Mouse (Mus musculus) liver, embryonic 15.5 days (tissue): ENCODE results near the gene Ubxn10. TPM values are rescaled to one million over a fixed set of nuclear protein-coding genes. Genes with fewer than 3 reads are reported as not detected.

ENCODE experiments used
- ATAC-seq: fragments of 200-750 bp; cut with Nextera tagmentation; 2 replicates; pipeline ENCODE4 v1.8.0; 2017; ENCODE audit warnings: moderate number of reproducible peaks, mild to moderate bottlenecking, moderate library complexity; ENCODE audit not compliant: insufficient read depth
- H3K27ac ChIP-seq: fragments of 300-500 bp; sonication (generic); replicated peaks from 2 replicates; pipeline ENCODE4 v1.5.1; 2015; ENCODE audit warnings: mild to moderate bottlenecking, inconsistent platforms
- H3K27me3 ChIP-seq: fragments of 300-500 bp; sonication (generic); 2 replicates; pipeline ENCODE4 v1.6.1; 2015; ENCODE audit warnings: mild to moderate bottlenecking, inconsistent platforms
- H3K36me3 ChIP-seq: fragments of 300-500 bp; sonication (generic); replicated peaks from 2 replicates; pipeline ENCODE4 v1.6.1; 2015; ENCODE audit warnings: moderate library complexity, mild to moderate bottlenecking, inconsistent platforms
- H3K4me1 ChIP-seq: fragments of 300-500 bp; sonication (generic); replicated peaks from 2 replicates; pipeline ENCODE4 v1.6.1; 2015; ENCODE audit warnings: inconsistent platforms
- H3K4me2 ChIP-seq: fragments of 300-500 bp; sonication (generic); 2 replicates; pipeline ENCODE4 v1.6.1; 2015; ENCODE audit warnings: moderate library complexity, mild to moderate bottlenecking, inconsistent platforms
- H3K4me3 ChIP-seq: fragments of 300-500 bp; sonication (generic); replicated peaks from 2 replicates; pipeline ENCODE4 v1.5.1; 2015; ENCODE audit warnings: mild to moderate bottlenecking, inconsistent platforms
- H3K9ac ChIP-seq: fragments of 300-500 bp; sonication (generic); 2 replicates; pipeline ENCODE4 v1.6.1; 2015; ENCODE audit warnings: moderate library complexity, mild to moderate bottlenecking, inconsistent platforms
- H3K9me3 ChIP-seq: fragments of 300-500 bp; sonication (generic); replicated peaks from 2 replicates; pipeline ENCODE4 v1.6.1; 2016; ENCODE audit warnings: inconsistent platforms
- WGBS: fragments of 180-500 bp; shearing (Covaris S2); methylation state at CpG from one replicate; pipeline ENCODE4 v1.1.7; 2015; ENCODE audit warnings: mixed read lengths; ENCODE audit not compliant: insufficient replicate concordance; 5-methylcytosine and 5-hydroxymethylcytosine counted together
- polyA plus RNA-seq: library from polyadenylated mRNA; unstranded; fragments of >200 nt; fragmentation: Nextera tagmentation; extraction: Ambion mirVana; gene quantifications from 2 replicates; pipeline ENCODE4 v1.2.1, GENCODE M21; 2015

The Ubxn10 gene
- polyA plus RNA-seq, 1 experiment from 2014 or later = 0.08 TPM

DNA sequence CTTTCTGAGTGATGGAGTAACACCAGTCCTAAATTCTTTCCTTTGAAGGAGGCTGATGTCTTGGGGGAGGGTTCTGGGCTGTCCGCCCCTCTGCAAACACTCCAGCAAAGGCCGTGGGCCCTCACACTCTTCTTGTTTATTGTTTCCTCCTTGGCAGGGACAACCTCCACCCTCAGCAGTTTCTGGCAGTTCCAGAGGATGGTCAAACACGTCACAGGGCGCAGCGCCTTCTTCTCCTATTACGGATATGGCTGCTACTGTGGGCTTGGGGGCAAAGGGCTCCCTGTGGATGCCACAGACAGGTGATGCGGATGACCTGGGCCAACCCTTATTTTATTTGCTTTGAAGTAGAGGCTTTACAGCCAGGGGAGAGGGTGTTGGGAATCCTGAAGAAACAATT, 2.9 kb downstream of the Ubxn10 start:
- Histone ChIP-seq H3K36me3 (no peaks in the 10 kb centered on the region), H3K9me3 (no peaks in the 10 kb centered on the region), H3K4me1 (no peaks in the 10 kb centered on the region), H3K9ac (no peak overlapping the region), H3K27me3 (no peaks in the 10 kb centered on the region), H3K4me3 (no peak overlapping the region), H3K4me2 (no peak overlapping the region), H3K27ac (no peak overlapping the region)
- no peak for ATAC-seq
- 56% methylated on average over 7 of the region's 7 CpGs for WGBS

DNA sequence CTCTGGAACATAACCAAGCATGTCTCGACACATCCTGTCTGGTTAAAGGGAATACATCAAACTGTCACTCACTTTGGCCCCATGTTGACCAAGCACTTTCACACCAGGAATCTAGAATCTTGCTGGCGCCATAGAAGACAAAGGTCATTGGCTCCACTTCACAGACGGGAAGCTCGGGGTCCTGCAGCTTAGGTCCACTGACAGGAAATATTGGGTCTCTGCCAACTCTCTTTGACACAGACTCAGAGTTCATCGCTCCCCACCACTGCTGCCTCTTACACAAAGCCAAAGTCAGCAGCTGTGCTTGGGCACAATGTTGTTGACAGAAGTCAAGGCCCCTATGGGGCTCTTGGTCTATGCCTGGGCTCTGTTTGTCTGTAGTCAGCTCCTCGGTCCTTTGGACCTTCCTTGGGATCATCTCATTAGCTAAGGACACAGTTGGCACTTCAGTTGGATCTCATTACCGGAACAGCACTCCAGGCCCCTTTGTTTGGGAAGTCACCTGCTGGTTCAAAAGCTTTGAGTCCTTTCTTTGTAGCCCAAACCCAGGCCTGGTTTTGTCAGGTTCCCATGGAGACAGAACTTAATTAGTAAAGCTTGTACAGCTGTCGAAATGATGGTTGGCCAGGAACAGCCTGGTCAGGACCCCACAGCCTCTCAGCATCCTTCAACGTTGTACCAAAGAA, 7.8 kb downstream of the Ubxn10 start:
- Histone ChIP-seq H3K27me3 (peaks cover 18% of the 10 kb centered on the region), H3K4me3 (no peak overlapping the region), H3K4me2 (no peak overlapping the region), H3K27ac (no peak overlapping the region), H3K9me3 (no peaks in the 10 kb centered on the region), H3K36me3 (no peaks in the 10 kb centered on the region), H3K4me1 (no peaks in the 10 kb centered on the region; the same call in 1 of the 2 replicates), H3K9ac (no peak overlapping the region)
- 0 out of 2 replicates have a peak, but pooled peaks have one; percentile 12 for ATAC-seq
- WGBS = 41% methylated on average over 9 of the region's 9 CpGs

- 42% methylated on average over 5 of the region's 5 CpGs for WGBS
- no peaks in the 10 kb centered on the region for H3K9me3 ChIP-seq
- no peak overlapping the region for H3K27ac ChIP-seq
- no peak overlapping the region for H3K4me2 ChIP-seq
- ATAC-seq = no peak
- H3K4me3 ChIP-seq = no peak overlapping the region
- no peak overlapping the region for H3K9ac ChIP-seq
- H3K4me1 ChIP-seq = no peaks in the 10 kb centered on the region; the same call in 1 of the 2 replicates
- no peaks in the 10 kb centered on the region for H3K36me3 ChIP-seq
- H3K27me3 ChIP-seq = peaks cover 23% of the 10 kb centered on the region
Measured at GRCm38 (mm10) chr4:138725751-138726150, 11.2 kb downstream of the Ubxn10 start.

DNA sequence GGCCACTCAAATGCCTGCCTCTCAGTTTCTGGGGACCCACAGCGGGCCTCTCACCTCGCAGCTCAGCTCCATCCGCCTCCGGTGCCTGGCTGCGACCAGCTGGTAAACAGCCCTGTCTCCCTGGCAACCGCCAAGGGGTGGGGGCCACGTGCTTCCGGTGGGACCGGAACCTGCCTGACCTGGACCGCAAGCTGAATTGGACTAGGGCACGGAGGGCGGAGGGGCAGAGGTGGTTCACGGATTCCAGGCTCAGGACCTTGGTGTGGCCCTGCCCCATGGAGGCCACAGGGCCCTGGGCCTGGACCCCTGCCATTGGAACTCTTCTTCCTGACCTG, 11.9 kb downstream of the Ubxn10 start:
- H3K4me1 ChIP-seq = no peaks in the 10 kb centered on the region; the same call in 1 of the 2 replicates
- no peak overlapping the region for H3K9ac ChIP-seq
- no peak overlapping the region for H3K4me2 ChIP-seq
- H3K4me3 ChIP-seq = no peak overlapping the region
- no peaks in the 10 kb centered on the region for H3K9me3 ChIP-seq
- H3K27me3 ChIP-seq = peaks cover 23% of the 10 kb centered on the region
- H3K27ac ChIP-seq = no peak overlapping the region
- WGBS = 2% methylated on average over 13 of the region's 13 CpGs
- ATAC-seq = peak; percentile 54
- H3K36me3 ChIP-seq = no peaks in the 10 kb centered on the region

DNA sequence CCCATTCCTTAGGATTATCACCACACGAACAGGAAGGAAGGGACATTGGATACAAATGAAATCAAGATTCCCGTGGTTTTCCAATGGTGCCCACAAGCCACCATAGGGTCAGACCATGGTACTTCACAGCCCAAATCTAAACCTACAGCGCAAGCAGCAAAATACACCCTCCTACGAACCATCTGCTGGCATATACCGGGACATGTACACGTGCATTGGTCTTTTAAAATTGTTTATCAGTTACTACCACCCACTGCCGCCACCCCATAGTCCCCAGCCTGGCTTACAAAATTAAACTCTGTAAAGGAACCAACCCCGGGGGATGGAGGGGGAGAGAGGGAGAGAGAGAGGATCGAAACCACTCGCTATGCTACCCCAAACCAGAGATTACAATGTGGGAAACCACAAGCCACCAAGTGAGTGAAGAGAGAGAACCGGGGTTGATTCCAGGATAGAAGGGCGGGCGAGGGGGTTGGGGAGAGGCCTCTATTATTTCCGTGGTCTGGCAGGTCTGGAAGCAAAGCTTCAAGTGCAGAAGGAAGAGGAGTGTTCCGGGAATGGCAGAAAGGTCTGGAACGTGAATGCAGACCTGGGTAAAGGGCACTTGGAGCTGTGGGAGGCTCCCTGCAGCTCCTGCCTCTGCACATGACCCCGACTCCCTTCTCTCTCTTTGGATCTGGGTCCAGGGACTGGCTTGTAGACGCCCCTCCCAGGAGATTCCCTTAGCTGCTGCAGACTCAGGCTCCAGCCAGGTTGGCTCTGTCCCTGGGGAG, 12.4 kb downstream of the Ubxn10 start, which contains the start of gene Pla2g2c:
Pla2g2c (plus strand) TSS at position 439 of the 773 bp plus-strand sequence.
- no peaks in the 10 kb centered on the region for H3K36me3 ChIP-seq
- no peak within 1 kb of the TSS for H3K4me3 ChIP-seq
- ATAC-seq = no peak
- peaks cover 23% of the 10 kb centered on the region for H3K27me3 ChIP-seq
- H3K4me2 ChIP-seq = no peak within 1 kb of the TSS
- no peak within 1 kb of the TSS for H3K9ac ChIP-seq
- no peaks in the 10 kb centered on the region; the same call in 1 of the 2 replicates for H3K4me1 ChIP-seq
- H3K27ac ChIP-seq = no peak within 1 kb of the TSS
- 14% methylated on average over 18 of the region's 18 CpGs for WGBS
- H3K9me3 ChIP-seq = no peaks in the 10 kb centered on the region

DNA sequence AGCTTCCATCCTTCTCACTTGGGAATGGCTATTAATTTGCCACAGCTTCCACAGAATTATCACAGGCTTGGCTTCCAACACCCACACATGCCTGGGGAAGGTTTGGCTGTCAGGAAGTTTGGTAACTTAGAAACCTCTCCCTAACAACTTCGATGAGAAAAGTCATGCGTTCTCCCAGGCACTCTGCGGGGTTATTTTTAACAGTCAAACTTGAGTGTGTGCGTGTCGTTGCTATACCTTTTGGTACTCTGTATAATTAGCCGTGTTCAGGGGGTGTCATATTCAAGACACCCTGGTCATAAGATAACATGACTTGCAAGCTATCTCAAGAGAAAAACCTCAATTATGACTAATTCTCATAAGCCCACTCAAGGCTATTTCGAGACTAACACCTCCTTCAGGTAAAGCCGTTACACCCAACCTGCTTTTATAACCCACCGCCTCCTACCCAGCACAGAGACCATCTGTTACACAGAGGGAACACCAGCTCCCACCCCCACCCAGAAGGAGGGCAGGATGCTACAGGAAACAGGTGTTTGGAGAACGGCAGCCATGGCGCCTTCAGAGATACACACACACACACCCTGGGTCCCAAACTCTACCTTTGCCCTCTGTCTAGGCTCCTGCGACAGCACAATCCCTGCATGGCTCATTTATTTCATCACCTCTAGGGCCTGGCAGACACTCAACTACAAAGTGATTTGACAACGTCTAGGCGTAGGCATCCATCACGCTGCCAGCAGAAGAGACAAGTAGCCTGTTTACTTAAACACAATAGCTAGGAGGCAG, 13.3 kb downstream of the Ubxn10 start:
- Histone ChIP-seq H3K9ac (no peak overlapping the region), H3K36me3 (no peaks in the 10 kb centered on the region), H3K27ac (no peak overlapping the region), H3K4me3 (no peak overlapping the region), H3K27me3 (peaks cover 23% of the 10 kb centered on the region), H3K4me1 (no peaks in the 10 kb centered on the region; the same call in 1 of the 2 replicates), H3K4me2 (no peak overlapping the region), H3K9me3 (no peaks in the 10 kb centered on the region)
- WGBS = 37% methylated on average over 15 of the region's 15 CpGs
- ATAC-seq = no peak

DNA sequence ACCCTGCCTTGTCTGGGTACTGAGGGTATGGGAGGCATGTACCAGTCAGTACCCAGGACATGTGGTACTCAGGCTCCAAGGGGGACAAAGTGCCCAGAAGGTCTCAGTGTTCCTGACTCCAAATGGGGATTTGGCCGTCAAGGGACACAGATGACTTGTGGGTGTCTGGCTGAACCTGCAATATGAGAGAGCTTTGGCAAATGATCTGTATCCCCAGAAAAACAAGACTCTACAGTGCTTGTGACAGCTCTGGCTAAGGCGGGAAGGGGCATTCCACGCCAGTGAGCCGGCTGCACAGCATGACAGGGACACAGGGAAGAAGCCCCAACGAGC, 17.7 kb downstream of the Ubxn10 start:
- H3K4me1 ChIP-seq = no peaks in the 10 kb centered on the region
- H3K4me3 ChIP-seq = no peak overlapping the region
- H3K27me3 ChIP-seq = peaks cover 5% of the 10 kb centered on the region; the same call in 1 of the 2 replicates
- no peak overlapping the region for H3K9ac ChIP-seq
- ATAC-seq = no peak
- no peak overlapping the region for H3K27ac ChIP-seq
- 62% methylated on average over 5 of the region's 5 CpGs for WGBS
- H3K4me2 ChIP-seq = no peak overlapping the region
- H3K9me3 ChIP-seq = no peaks in the 10 kb centered on the region
- no peaks in the 10 kb centered on the region for H3K36me3 ChIP-seq

GRCm38 (mm10) chr4:138718586-138719263, 18.2 kb downstream of the Ubxn10 start:
- no peak overlapping the region for H3K27ac ChIP-seq
- H3K36me3 ChIP-seq = no peaks in the 10 kb centered on the region
- H3K4me3 ChIP-seq = no peak overlapping the region
- H3K4me2 ChIP-seq = no peak overlapping the region
- no peaks in the 10 kb centered on the region for H3K4me1 ChIP-seq
- no peak overlapping the region for H3K9ac ChIP-seq
- H3K27me3 ChIP-seq = peaks cover under 1% of the 10 kb centered on the region; the same call in 1 of the 2 replicates
- H3K9me3 ChIP-seq = no peaks in the 10 kb centered on the region
- 63% methylated on average over 5 of the region's 5 CpGs for WGBS
- no peak for ATAC-seq

DNA sequence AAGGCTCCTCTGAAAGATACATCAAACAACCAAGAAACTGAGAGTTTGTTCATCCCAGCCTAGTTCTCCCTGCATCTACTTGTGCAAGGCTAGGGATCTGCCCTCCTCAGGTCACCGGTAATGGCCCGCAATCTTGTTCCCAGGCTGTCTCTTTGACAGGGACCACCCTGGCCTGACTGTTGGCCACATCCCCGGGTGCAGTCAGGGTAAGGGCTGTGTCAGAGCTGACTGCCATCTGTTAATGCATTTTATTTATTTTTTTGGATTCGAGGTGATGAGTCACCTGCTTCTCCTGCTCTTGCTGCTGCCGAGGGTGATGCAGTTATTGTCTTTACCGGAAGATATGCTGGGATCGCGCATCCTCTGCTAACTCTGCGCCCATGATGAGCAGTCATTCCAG, 20.3 kb downstream of the Ubxn10 start:
- Histone ChIP-seq H3K4me3 (no peak overlapping the region), H3K9ac (no peak overlapping the region), H3K27ac (no peak overlapping the region), H3K4me1 (no peaks in the 10 kb centered on the region), H3K36me3 (no peaks in the 10 kb centered on the region), H3K4me2 (no peak overlapping the region), H3K9me3 (no peaks in the 10 kb centered on the region), H3K27me3 (no peaks in the 10 kb centered on the region)
- WGBS = 67% methylated on average over 9 of the region's 9 CpGs
- ATAC-seq = no peak

DNA sequence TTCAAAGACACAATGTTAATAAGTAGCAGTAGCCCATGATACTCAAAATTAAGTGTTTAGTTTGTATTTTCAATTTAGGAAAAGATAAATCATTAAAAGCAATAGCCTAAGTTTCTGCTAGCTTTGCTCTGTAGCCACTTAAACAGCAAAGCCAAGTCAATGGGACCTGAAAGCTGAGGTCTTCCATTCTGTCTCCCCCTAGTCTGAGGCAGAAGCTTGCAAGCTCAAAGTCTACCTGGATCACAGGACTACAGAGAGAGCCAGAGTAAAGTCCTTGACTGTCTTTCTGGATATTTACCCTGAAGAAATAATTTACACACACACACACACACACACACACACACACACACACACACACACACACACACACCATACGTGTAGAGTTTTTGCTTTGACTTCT, 22.8 kb downstream of the Ubxn10 start:
- no peak for ATAC-seq
- H3K4me3 ChIP-seq = no peak overlapping the region
- 58% methylated on average over 1 of the region's 1 CpGs for WGBS
- H3K9ac ChIP-seq = no peak overlapping the region
- H3K36me3 ChIP-seq = no peaks in the 10 kb centered on the region
- no peak overlapping the region for H3K4me2 ChIP-seq
- no peaks in the 10 kb centered on the region for H3K4me1 ChIP-seq
- no peak overlapping the region for H3K27ac ChIP-seq
- H3K9me3 ChIP-seq = no peaks in the 10 kb centered on the region
- no peaks in the 10 kb centered on the region for H3K27me3 ChIP-seq

DNA sequence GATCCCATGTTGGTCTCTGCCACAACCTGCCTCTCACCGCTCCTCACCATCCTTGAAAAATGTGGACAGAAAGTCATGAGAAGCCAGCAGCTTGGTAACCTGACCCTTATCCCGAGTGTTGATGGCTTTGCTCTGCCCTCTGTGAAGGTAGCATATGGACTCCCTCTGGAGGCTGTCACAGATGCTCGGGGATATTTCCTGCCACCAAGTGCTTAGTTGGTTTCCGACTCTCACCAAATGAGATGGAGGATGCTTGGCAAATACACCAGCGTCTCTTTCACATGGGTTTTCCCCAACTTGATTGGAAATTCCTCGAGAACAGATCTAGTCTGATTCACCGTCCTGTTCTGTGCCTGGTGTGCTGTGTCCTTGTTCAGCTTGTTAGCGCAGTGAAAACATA, 24.3 kb downstream of the Ubxn10 start:
- H3K27ac ChIP-seq = no peak overlapping the region
- ATAC-seq = no peak
- H3K36me3 ChIP-seq = no peaks in the 10 kb centered on the region
- H3K27me3 ChIP-seq = no peaks in the 10 kb centered on the region
- H3K9me3 ChIP-seq = no peaks in the 10 kb centered on the region
- no peaks in the 10 kb centered on the region for H3K4me1 ChIP-seq
- no peak overlapping the region for H3K9ac ChIP-seq
- 59% methylated on average over 8 of the region's 8 CpGs for WGBS
- H3K4me2 ChIP-seq = no peak overlapping the region
- H3K4me3 ChIP-seq = no peak overlapping the region
